Mouse (Mus musculus) forebrain, embryonic 16.5 days (tissue): ENCODE data around the gene Ddx17. TPM values are rescaled to one million over a fixed set of nuclear protein-coding genes. Genes with fewer than 3 reads are reported as not detected.

Experiments
- ATAC-seq: fragments of 200-750 bp; cut with Nextera tagmentation; 2 replicates; pipeline ENCODE4 v1.8.0; 2017; ENCODE audit warnings: mild to moderate bottlenecking, moderate library complexity
- H3K27ac ChIP-seq: fragments of 300-500 bp; sonication (generic); 2 replicates; pipeline ENCODE4 v1.5.1; 2014; ENCODE audit warnings: low read length, control low read depth
- H3K27me3 ChIP-seq: fragments of 300-500 bp; sonication (generic); replicated peaks from 2 replicates; pipeline ENCODE4 v1.6.1; 2014; ENCODE audit warnings: low read length; ENCODE audit not compliant: control insufficient read depth, insufficient read depth
- H3K36me3 ChIP-seq: fragments of 300-500 bp; sonication (generic); 2 replicates; pipeline ENCODE4 v1.6.1; 2014; ENCODE audit not compliant: control insufficient read depth, insufficient read depth
- H3K4me1 ChIP-seq: fragments of 300-500 bp; sonication (generic); replicated peaks from 2 replicates; pipeline ENCODE4 v1.6.1; 2014; ENCODE audit warnings: low read length; ENCODE audit not compliant: control insufficient read depth, insufficient read depth
- H3K4me2 ChIP-seq: fragments of 300-500 bp; sonication (generic); 2 replicates; pipeline ENCODE4 v1.6.1; 2014; ENCODE audit warnings: mild to moderate bottlenecking, low read length, control low read depth
- H3K4me3 ChIP-seq: fragments of 300-500 bp; sonication (generic); replicated peaks from 2 replicates; pipeline ENCODE4 v1.5.1; 2014; ENCODE audit warnings: mild to moderate bottlenecking, low read length, control low read depth
- H3K9ac ChIP-seq: fragments of 300-500 bp; sonication (generic); replicated peaks from 2 replicates; pipeline ENCODE4 v1.6.1; 2014; ENCODE audit warnings: low read depth, low read length, control low read depth
- H3K9me3 ChIP-seq: fragments of 300-500 bp; sonication (generic); 2 replicates; pipeline ENCODE4 v1.6.1; 2016; ENCODE audit warnings: low read length; ENCODE audit not compliant: control insufficient read depth
- WGBS: fragments of 180-500 bp; shearing (Covaris S2); extraction: QIAGEN DNeasy Blood & Tissue Kit; methylation state at CpG from one replicate; pipeline ENCODE4 v1.1.7; 2014; 5-methylcytosine and 5-hydroxymethylcytosine counted together
- polyA plus RNA-seq: library from polyadenylated mRNA; unstranded; fragments of >200 nt; fragmentation: Nextera tagmentation; extraction: Ambion mirVana; gene quantifications from 2 replicates; pipeline ENCODE4 v1.2.1, GENCODE M21; 2015

Gene Ddx17
- polyA plus RNA-seq, 1 experiment from 2014 or later, result 63.3 TPM

- peaks cover 15% of the 10 kb centered on the region for H3K36me3 ChIP-seq
- H3K4me2 ChIP-seq, result peak overlapping the region; percentile 69
- peak overlapping the region; percentile 91 for H3K4me3 ChIP-seq
- no peaks in the 10 kb centered on the region for H3K27me3 ChIP-seq
- 81% methylated on average over 17 of the region's 17 CpGs for WGBS
- no peaks in the 10 kb centered on the region for H3K9me3 ChIP-seq
- H3K9ac ChIP-seq, result peak overlapping the region; percentile 66
- H3K27ac ChIP-seq, result peak overlapping the region; percentile 98
- H3K4me1 ChIP-seq, result peaks cover 24% of the 10 kb centered on the region
- no peak; the same call in 1 of the 2 replicates for ATAC-seq
Measured at GRCm38 (mm10) chr15:79547289-79547820, 814 bp upstream of the Ddx17 start.

GRCm38 (mm10) chr15:79545921-79546399 lies 581 bp downstream of the Ddx17 start:
- no peaks in the 10 kb centered on the region for H3K9me3 ChIP-seq
- H3K27ac ChIP-seq, result peak overlapping the region; percentile 98
- H3K4me3 ChIP-seq, result peak overlapping the region; percentile 91
- peak; percentile 63 for ATAC-seq
- H3K9ac ChIP-seq, result peak overlapping the region; percentile 98
- no peaks in the 10 kb centered on the region for H3K27me3 ChIP-seq
- H3K4me1 ChIP-seq, result peaks cover 24% of the 10 kb centered on the region
- H3K36me3 ChIP-seq, result peaks cover 24% of the 10 kb centered on the region
- WGBS, result under 1% methylated on average over 51 of the region's 52 CpGs
- peak overlapping the region; percentile 90 for H3K4me2 ChIP-seq

- H3K4me3 ChIP-seq, result peak overlapping the region; percentile 91
- H3K27me3 ChIP-seq, result no peaks in the 10 kb centered on the region
- H3K36me3 ChIP-seq, result peaks cover 29% of the 10 kb centered on the region
- peak overlapping the region; percentile 90 for H3K4me2 ChIP-seq
- H3K9me3 ChIP-seq, result no peaks in the 10 kb centered on the region
- peak overlapping the region; percentile 98 for H3K9ac ChIP-seq
- peaks cover 24% of the 10 kb centered on the region for H3K4me1 ChIP-seq
- 2% methylated on average over 3 of the region's 3 CpGs for WGBS
- no peak for ATAC-seq
- peak overlapping the region; percentile 98 for H3K27ac ChIP-seq
Measured at GRCm38 (mm10) chr15:79545496-79545895, 1.0 kb downstream of the Ddx17 start.

GRCm38 (mm10) chr15:79543968-79544367 lies 2.6 kb downstream of the Ddx17 start:
- no peaks in the 10 kb centered on the region for H3K9me3 ChIP-seq
- WGBS, result 93% methylated on average over 3 of the region's 3 CpGs
- peaks cover 24% of the 10 kb centered on the region for H3K4me1 ChIP-seq
- H3K27me3 ChIP-seq, result no peaks in the 10 kb centered on the region
- ATAC-seq, result no peak
- H3K4me2 ChIP-seq, result peak overlapping the region; percentile 90
- peaks cover 41% of the 10 kb centered on the region for H3K36me3 ChIP-seq
- no peak overlapping the region for H3K9ac ChIP-seq
- 0 out of 2 replicates have a peak overlapping the region, but pooled peaks have one; percentile 0 for H3K4me3 ChIP-seq
- H3K27ac ChIP-seq, result no peak overlapping the region

- H3K9ac ChIP-seq, result no peak overlapping the region
- H3K27ac ChIP-seq, result no peak overlapping the region
- H3K36me3 ChIP-seq, result peaks cover 76% of the 10 kb centered on the region
- H3K4me1 ChIP-seq, result no peaks in the 10 kb centered on the region
- H3K4me2 ChIP-seq, result no peak overlapping the region
- H3K9me3 ChIP-seq, result no peaks in the 10 kb centered on the region
- H3K4me3 ChIP-seq, result no peak overlapping the region
- ATAC-seq, result no peak
- H3K27me3 ChIP-seq, result no peaks in the 10 kb centered on the region
- WGBS, result 93% methylated on average over 3 of the region's 3 CpGs
Measured at GRCm38 (mm10) chr15:79533796-79534195, 12.7 kb downstream of the Ddx17 start.

GRCm38 (mm10) chr15:79529935-79530334 lies 16.6 kb downstream of the Ddx17 start:
- Histone ChIP-seq H3K27ac (no peak overlapping the region), H3K27me3 (no peaks in the 10 kb centered on the region), H3K9me3 (no peaks in the 10 kb centered on the region), H3K4me1 (no peaks in the 10 kb centered on the region), H3K4me2 (no peak overlapping the region), H3K36me3 (peaks cover 68% of the 10 kb centered on the region), H3K4me3 (no peak overlapping the region), H3K9ac (no peak overlapping the region)
- no peak for ATAC-seq
- 85% methylated on average over 7 of the region's 7 CpGs for WGBS

GRCm38 (mm10) chr15:79527991-79528639 lies 18.4 kb downstream of the Ddx17 start:
- Histone ChIP-seq H3K27ac (peak overlapping the region; percentile 14; the same call in 1 of the 2 replicates), H3K9ac (no peak overlapping the region), H3K4me3 (no peak overlapping the region), H3K27me3 (no peaks in the 10 kb centered on the region), H3K9me3 (no peaks in the 10 kb centered on the region), H3K4me2 (no peak overlapping the region), H3K4me1 (no peaks in the 10 kb centered on the region), H3K36me3 (peaks cover 57% of the 10 kb centered on the region)
- WGBS, result 74% methylated on average over 5 of the region's 5 CpGs
- ATAC-seq, result no peak

- Histone ChIP-seq H3K36me3 (peaks cover 49% of the 10 kb centered on the region), H3K27me3 (no peaks in the 10 kb centered on the region), H3K27ac (no peak overlapping the region), H3K4me1 (no peaks in the 10 kb centered on the region), H3K4me2 (no peak overlapping the region), H3K4me3 (no peak overlapping the region), H3K9me3 (no peaks in the 10 kb centered on the region), H3K9ac (no peak overlapping the region)
- no peak for ATAC-seq
- 87% methylated on average over 4 of the region's 4 CpGs for WGBS
Measured at GRCm38 (mm10) chr15:79527192-79527591, 19.3 kb downstream of the Ddx17 start.

- H3K4me1 ChIP-seq, result no peaks in the 10 kb centered on the region
- no peak overlapping the region for H3K9ac ChIP-seq
- H3K9me3 ChIP-seq, result no peaks in the 10 kb centered on the region
- peak; percentile 22; the same call in 1 of the 2 replicates for ATAC-seq
- no peak overlapping the region for H3K27ac ChIP-seq
- H3K36me3 ChIP-seq, result peaks cover 41% of the 10 kb centered on the region
- H3K4me2 ChIP-seq, result no peak overlapping the region
- H3K4me3 ChIP-seq, result no peak overlapping the region
- H3K27me3 ChIP-seq, result no peaks in the 10 kb centered on the region
- 70% methylated on average over 9 of the region's 9 CpGs for WGBS
Measured at GRCm38 (mm10) chr15:79525979-79526768, 20.4 kb downstream of the Ddx17 start.
